Mouse (Mus musculus) cerebellum, adult 18-20 months (tissue): Measurements from ENCODE around the gene Olfr1219.

Experiments
- DNase-seq, 2 experiments: peaks; one replicate each; pipeline ENCODE4 v3.0.0; 2021

Gene Olfr1219

GRCm38 (mm10) chr2:89083413-89083812 is at the start of gene Olfr1219:
TSS of gene Olfr1219 (minus strand) at chr2:89083513.
- DNase-seq: no peak

DNA sequence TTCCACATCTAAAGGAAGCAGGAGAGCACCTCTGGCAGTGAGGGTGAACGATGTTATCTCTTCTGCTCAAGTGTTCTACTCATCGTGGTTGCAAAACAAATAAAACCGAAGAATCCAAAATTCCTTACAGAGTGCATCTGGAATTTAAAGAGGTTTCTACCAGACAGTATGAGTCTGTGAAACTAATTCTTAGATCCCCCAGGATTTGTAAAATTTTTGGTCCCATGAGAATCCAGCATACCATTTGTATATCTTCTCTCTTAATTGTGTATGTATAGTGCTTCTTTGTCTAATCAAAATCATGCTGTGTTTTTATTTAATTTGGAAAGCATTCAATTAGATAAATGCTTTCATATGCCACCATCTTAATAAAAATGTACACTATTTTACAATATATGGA is 49.6 kb upstream of the Olfr1219 start, which contains the start of gene Olfr1222:
Olfr1222 (minus strand) TSS at position 101 of the 400 bp plus-strand sequence.
- DNase-seq: no peak

DNA sequence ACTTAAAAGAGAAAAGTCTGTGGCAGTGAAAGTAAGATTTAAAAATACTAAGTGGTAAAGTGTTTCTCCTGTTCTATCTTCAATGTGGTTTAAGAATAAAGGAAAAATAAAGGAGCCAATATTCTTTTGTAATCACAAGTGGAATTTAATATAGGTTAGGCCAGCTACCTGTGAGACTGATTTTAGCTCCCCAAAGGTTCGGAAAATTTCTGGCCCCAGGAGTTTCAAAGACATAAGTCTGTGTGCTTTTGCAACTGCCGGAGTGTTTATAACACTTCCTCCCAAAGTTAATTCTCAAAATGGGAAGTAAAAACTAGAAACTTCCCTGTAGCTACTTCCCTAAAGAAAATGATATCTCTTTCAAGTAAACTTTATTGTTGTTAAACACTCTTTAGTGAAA is 33.9 kb upstream of the Olfr1219 start, which contains the start of gene Olfr1221:
Olfr1221 (minus strand) TSS at position 101 of the 400 bp plus-strand sequence.
- DNase-seq: no peak

DNA sequence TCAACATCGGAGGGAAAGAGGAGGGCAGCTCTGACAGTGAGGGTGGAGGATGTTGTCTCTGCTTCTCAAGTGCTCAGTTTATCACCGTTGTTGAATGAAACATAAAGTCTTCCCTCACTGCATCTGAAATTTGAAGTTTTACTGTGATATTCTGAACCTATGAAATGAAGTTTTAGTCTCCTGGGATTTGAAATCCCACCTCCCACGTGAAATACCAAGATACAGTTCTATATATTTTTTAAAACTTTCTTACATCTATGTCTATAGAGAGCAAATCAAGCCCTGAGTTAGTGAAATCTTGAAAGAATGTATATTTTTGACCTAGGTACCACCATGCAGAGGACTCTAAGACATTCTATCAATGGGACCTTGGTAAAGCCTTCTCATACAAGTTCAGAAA is 23.4 kb upstream of the Olfr1219 start, which contains the start of gene Olfr1220:
Olfr1220 (minus strand) TSS at position 101 of the 400 bp plus-strand sequence.
- no peak for DNase-seq

GRCm38 (mm10) chr2:89105651-89106050 is 22.3 kb upstream of the Olfr1219 start:
- DNase-seq: no peak

- no peak for DNase-seq
Observed at GRCm38 (mm10) chr2:89093848-89094247, 10.5 kb upstream of the Olfr1219 start.

DNA sequence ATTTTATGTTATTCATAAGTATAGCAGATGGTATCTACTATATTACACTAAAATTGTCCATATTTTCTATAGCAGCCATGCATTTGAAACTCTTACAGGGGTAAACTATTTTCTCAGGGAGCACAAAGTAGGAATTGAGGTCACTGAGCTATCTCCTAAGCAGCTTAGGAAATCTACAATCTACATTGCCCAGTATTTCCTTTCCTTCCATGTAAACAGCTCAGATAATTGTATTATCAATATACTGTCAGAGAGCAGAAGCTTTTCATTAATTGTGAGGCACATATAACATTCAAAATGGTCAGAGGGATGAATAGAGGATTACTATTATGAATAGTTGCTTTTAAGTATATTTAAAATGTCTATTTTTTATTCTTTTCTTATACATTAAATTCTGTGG is 1.8 kb downstream of the Olfr1219 start:
- no peak for DNase-seq

DNA sequence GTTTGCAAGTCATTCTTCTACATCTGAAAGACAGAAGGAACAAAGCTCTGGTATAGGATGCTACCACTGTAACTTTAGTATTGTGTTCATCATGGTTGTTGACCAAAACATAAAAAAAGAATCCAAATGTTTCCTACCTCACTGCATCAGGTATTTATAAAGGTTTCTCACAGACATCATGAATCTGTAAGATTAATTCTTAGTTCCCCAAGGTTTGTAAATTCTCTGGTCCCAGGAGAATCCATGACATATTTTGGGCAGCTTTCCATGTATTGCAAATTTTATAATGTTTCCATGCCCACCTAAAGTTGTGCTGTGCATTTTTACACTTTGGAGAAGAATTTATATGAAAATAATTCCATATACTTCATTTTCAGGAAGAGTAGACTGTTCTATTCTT is 22.2 kb downstream of the Olfr1219 start, which contains the start of gene Olfr1218:
Olfr1218 (minus strand) TSS at position 101 of the 400 bp plus-strand sequence.
- DNase-seq: no peak

DNA sequence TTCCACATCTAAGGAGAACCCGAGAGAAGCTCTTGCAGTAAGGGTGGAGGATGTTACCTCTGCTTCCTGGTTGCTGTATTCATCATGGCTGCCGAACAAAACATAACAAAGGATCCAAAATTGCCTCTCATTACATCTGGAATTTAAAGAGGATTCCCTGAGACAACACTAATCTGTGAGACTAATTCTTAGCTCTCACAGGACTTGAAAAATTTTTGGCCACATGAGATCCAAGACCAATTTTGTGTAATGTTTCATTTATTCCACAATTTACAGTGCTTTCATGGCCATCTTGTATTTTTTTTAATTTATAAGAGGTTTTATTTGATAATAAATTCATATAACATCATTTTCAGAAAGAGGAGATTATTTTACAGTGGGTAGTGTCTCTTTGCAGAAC is 51.3 kb downstream of the Olfr1219 start, which contains the start of gene Olfr1217:
Olfr1217 (minus strand) TSS at position 101 of the 400 bp plus-strand sequence.
- DNase-seq: no peak
